Mouse (Mus musculus): ENCODE results near the gene Card10. TPM values are rescaled to one million over a fixed set of nuclear protein-coding genes. Genes with fewer than 3 reads are reported as not detected.
"Not testable (repeated sequence)": the region's sequence is repeated elsewhere in the genome, so short reads cannot be mapped to it uniquely, and the experiment has no call there.

Gene Card10
- 15.8 and 28.3 TPM in 2 replicates for polyA plus RNA-seq (2012; rRNA removed)

- H3K27me3 ChIP-seq (ENCODE audit: control insufficient read depth, insufficient read depth, low read length) = no peaks in the 10 kb centered on the region
- H3K4me1 ChIP-seq (ENCODE audit: control insufficient read depth, insufficient read depth, insufficient read length, low read length) = peaks cover 36% of the 10 kb centered on the region
- under 1% methylated on average over 70 of the region's 70 CpGs for WGBS
- H3K4me3 ChIP-seq (ENCODE audit: low read depth, low read length) = peak within 1 kb of the TSS; percentile 86
- TF ChIP-seq POLR2A (IDR thresholded peaks at IDR 0.05; ENCODE audit: low read depth, low read length) = no peak; the same call in 1 of the 2 replicates
- TF ChIP-seq CTCF (IDR thresholded peaks at IDR 0.05; ENCODE audit: extremely low read depth, insufficient read length, insufficient replicate concordance, low read depth, low read length) = no peak
- H3K36me3 ChIP-seq (ENCODE audit: control insufficient read depth, insufficient read depth, low read length) = peaks cover 5% of the 10 kb centered on the region; the same call in 1 of the 2 replicates
- H3K27ac ChIP-seq (ENCODE audit: insufficient read depth, low read depth, low read length) = peak within 1 kb of the TSS; percentile 75
Measured at GRCm38 (mm10) chr15:78802776-78803391, at the start of gene Card10. Gene Card10, minus strand, starts transcription at chr15:78803042.

GRCm38 (mm10) chr15:78851505-78852153 lies 48.8 kb upstream of the Card10 start:
- Histone ChIP-seq H3K27ac (ENCODE audit: insufficient read depth, low read depth, low read length) (peak overlapping the region; percentile 64), H3K4me1 (ENCODE audit: control insufficient read depth, insufficient read depth, insufficient read length, low read length) (peaks cover 23% of the 10 kb centered on the region), H3K27me3 (ENCODE audit: control insufficient read depth, insufficient read depth, low read length) (no peaks in the 10 kb centered on the region), H3K4me3 (ENCODE audit: low read depth, low read length) (peak overlapping the region; percentile 56), H3K36me3 (ENCODE audit: control insufficient read depth, insufficient read depth, low read length) (peaks cover 30% of the 10 kb centered on the region)
- TF ChIP-seq CTCF (IDR thresholded peaks at IDR 0.05; ENCODE audit: extremely low read depth, insufficient read length, insufficient replicate concordance, low read depth, low read length) = peak; percentile 91
- TF ChIP-seq POLR2A (IDR thresholded peaks at IDR 0.05; ENCODE audit: low read depth, low read length) = no peak
- 5% methylated on average over 13 of the region's 13 CpGs for WGBS

DNA sequence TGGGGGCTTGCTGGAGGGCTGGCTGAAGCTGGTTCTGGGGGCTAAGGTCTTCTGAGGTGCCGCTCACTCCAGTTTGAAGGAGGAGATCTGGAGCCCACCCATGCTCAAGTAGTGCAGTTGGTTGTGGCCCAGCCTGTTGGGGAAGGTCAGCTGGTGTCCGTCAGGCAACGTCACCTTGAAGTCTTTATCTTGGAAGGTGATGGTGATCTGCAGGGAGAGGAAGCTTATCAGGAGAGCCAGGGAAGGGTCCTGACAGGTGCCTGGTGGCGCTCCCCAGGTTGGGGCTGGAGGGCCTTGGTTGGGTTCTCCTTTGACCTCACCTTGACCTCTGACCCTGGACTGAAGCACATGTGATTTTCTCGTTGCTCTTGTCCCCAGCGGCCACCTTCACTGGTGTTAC lies 48.1 kb upstream of the Card10 start:
- Histone ChIP-seq H3K27ac (ENCODE audit: insufficient read depth, low read depth, low read length) (peak overlapping the region; percentile 52), H3K36me3 (ENCODE audit: control insufficient read depth, insufficient read depth, low read length) (peaks cover 30% of the 10 kb centered on the region), H3K4me1 (ENCODE audit: control insufficient read depth, insufficient read depth, insufficient read length, low read length) (peaks cover 22% of the 10 kb centered on the region), H3K27me3 (ENCODE audit: control insufficient read depth, insufficient read depth, low read length) (no peaks in the 10 kb centered on the region), H3K4me3 (ENCODE audit: low read depth, low read length) (no peak overlapping the region)
- TF ChIP-seq POLR2A (IDR thresholded peaks at IDR 0.05; ENCODE audit: low read depth, low read length) = no peak
- no peak for TF ChIP-seq CTCF (IDR thresholded peaks at IDR 0.05; ENCODE audit: extremely low read depth, insufficient read length, insufficient replicate concordance, low read depth, low read length)
- WGBS = 24% methylated on average over 6 of the region's 6 CpGs

DNA sequence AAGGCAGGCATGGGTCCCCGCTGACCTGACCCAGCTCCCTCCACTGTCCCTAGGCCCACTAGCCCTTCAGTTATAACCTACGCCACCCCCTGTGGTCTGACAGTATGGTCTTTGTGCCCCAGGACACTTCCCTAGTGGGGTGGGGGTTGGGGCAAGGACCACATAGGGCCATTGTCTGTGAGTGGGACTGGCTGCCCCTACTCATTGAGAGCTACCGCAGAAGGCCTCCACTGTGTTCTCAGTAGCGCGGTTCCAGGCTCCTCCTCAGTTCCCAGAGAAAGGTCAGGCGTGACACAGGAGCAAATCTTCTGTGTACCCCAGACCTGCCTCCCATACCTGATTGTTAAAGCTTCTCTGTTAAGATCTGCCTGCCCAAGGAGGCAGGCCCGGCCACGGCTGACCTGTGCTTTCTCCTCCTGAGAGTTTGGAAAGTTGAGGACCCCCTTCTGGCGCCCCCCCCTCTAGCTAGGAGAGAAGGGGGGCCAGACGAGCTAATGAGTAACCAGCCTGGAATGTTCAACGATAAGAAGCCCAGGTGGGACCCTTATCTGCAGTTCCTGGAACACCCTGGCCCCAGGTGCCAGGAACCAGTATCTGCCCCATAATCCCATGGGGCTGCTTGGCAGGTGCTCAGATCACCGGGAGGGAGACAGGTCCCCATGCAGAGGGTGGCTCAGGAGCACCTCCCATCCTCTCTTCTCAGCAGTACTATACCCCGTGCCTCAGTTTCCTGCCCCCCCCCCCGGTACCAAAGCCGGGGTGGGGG lies 47.4 kb upstream of the Card10 start:
- H3K27me3 ChIP-seq (ENCODE audit: control insufficient read depth, insufficient read depth, low read length) = no peaks in the 10 kb centered on the region
- peaks cover 30% of the 10 kb centered on the region for H3K36me3 ChIP-seq (ENCODE audit: control insufficient read depth, insufficient read depth, low read length)
- WGBS = 18% methylated on average over 15 of the region's 15 CpGs
- peaks cover 26% of the 10 kb centered on the region for H3K4me1 ChIP-seq (ENCODE audit: control insufficient read depth, insufficient read depth, insufficient read length, low read length)
- H3K4me3 ChIP-seq (ENCODE audit: low read depth, low read length) = no peak overlapping the region
- no peak for TF ChIP-seq CTCF (IDR thresholded peaks at IDR 0.05; ENCODE audit: extremely low read depth, insufficient read length, insufficient replicate concordance, low read depth, low read length)
- no peak; the same call in 1 of the 2 replicates for TF ChIP-seq POLR2A (IDR thresholded peaks at IDR 0.05; ENCODE audit: low read depth, low read length)
- H3K27ac ChIP-seq (ENCODE audit: insufficient read depth, low read depth, low read length) = peak overlapping the region; percentile 52

GRCm38 (mm10) chr15:78849485-78849884 lies 46.6 kb upstream of the Card10 start:
- Histone ChIP-seq H3K4me3 (ENCODE audit: low read depth, low read length) (no peak overlapping the region), H3K27me3 (ENCODE audit: control insufficient read depth, insufficient read depth, low read length) (no peaks in the 10 kb centered on the region), H3K27ac (ENCODE audit: insufficient read depth, low read depth, low read length) (peak overlapping the region; percentile 13; the same call in 1 of the 2 replicates), H3K36me3 (ENCODE audit: control insufficient read depth, insufficient read depth, low read length) (peaks cover 30% of the 10 kb centered on the region), H3K4me1 (ENCODE audit: control insufficient read depth, insufficient read depth, insufficient read length, low read length) (peaks cover 29% of the 10 kb centered on the region)
- WGBS = 54% methylated on average over 12 of the region's 12 CpGs
- no peak for TF ChIP-seq POLR2A (IDR thresholded peaks at IDR 0.05; ENCODE audit: low read depth, low read length)

GRCm38 (mm10) chr15:78848467-78848866 lies 45.6 kb upstream of the Card10 start:
- Histone ChIP-seq H3K4me1 (ENCODE audit: control insufficient read depth, insufficient read depth, insufficient read length, low read length) (peaks cover 32% of the 10 kb centered on the region), H3K36me3 (ENCODE audit: control insufficient read depth, insufficient read depth, low read length) (peaks cover 30% of the 10 kb centered on the region), H3K27me3 (ENCODE audit: control insufficient read depth, insufficient read depth, low read length) (no peaks in the 10 kb centered on the region), H3K4me3 (ENCODE audit: low read depth, low read length) (no peak overlapping the region), H3K27ac (ENCODE audit: insufficient read depth, low read depth, low read length) (peak overlapping the region; percentile 13; the same call in 1 of the 2 replicates)
- no peak for TF ChIP-seq POLR2A (IDR thresholded peaks at IDR 0.05; ENCODE audit: low read depth, low read length)
- TF ChIP-seq CTCF (IDR thresholded peaks at IDR 0.05; ENCODE audit: extremely low read depth, insufficient read length, insufficient replicate concordance, low read depth, low read length) = peak; percentile 84; the same call in 1 of the 2 replicates
- WGBS = 8% methylated on average over 5 of the region's 5 CpGs

DNA sequence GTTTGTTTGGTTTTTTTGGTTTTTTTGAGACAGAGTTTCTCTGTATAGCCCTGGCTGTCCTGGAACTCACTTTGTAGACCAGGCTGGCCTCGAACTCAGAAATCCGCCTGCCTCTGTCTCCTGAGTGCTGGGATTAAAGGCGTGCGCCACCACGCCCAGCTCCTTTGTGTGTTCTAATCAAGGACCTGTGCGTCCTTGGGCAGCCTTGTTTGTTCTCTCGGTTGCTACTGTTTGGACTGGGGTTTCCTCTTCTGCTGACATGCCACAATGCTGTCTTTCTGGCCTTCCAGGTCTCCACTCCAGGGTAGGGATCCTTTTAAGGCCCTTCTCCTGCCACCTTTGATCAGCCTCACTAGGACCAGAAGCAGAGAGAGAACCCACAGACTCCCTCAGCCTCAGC lies 44.0 kb upstream of the Card10 start:
- 44% methylated on average over 7 of the region's 7 CpGs for WGBS
- peaks cover 31% of the 10 kb centered on the region for H3K4me1 ChIP-seq (ENCODE audit: control insufficient read depth, insufficient read depth, insufficient read length, low read length)
- H3K27ac ChIP-seq (ENCODE audit: insufficient read depth, low read depth, low read length); H3K4me3 ChIP-seq (ENCODE audit: low read depth, low read length); H3K27me3 ChIP-seq (ENCODE audit: control insufficient read depth, insufficient read depth, low read length): not testable (repeated sequence)
- peaks cover 25% of the 10 kb centered on the region for H3K36me3 ChIP-seq (ENCODE audit: control insufficient read depth, insufficient read depth, low read length)

Data from small intestine, adult 2 months (tissue).